Mouse (Mus musculus) CH12.LX (cell line): Measurements from ENCODE around the gene Setd2.

ENCODE experiments used
- CTCF ChIP-seq, 2 experiments: IDR thresholded peaks in 1 of 2; conservative IDR thresholded peaks in 1 of 2; 2 replicates each; pipeline ENCODE4 v1.5.1; 2011 to 2012; ENCODE audit warnings: low read depth in 2 of 2, low read length in 2 of 2, improper control_type of control experiment in 1 of 2, inconsistent platforms in 1 of 2, mild to moderate bottlenecking in 1 of 2, moderate library complexity in 1 of 2
- EP300 ChIP-seq: IDR thresholded peaks from 2 replicates; pipeline ENCODE4 v1.6.1; 2011; ENCODE audit warnings: low read length, improper control_type of control experiment
- ETS1 ChIP-seq: conservative IDR thresholded peaks from 2 replicates; pipeline ENCODE4 v1.6.1; 2012; ENCODE audit warnings: low read depth, mild to moderate bottlenecking, inconsistent platforms, low read length, improper control_type of control experiment, moderate library complexity
- GABPA ChIP-seq: IDR thresholded peaks from 2 replicates; pipeline ENCODE4 v1.6.1; 2012; ENCODE audit warnings: low read depth, low read length, improper control_type of control experiment, inconsistent platforms; ENCODE audit not compliant: insufficient replicate concordance
- MAX ChIP-seq: IDR thresholded peaks from 2 replicates; pipeline ENCODE4 v1.6.1; 2011; ENCODE audit warnings: low read length, improper control_type of control experiment
- MYC ChIP-seq: IDR thresholded peaks from 2 replicates; pipeline ENCODE4 v1.6.1; 2011; ENCODE audit warnings: low read depth, mild to moderate bottlenecking, improper control_type of control experiment, low read length
- NRF1 ChIP-seq: IDR thresholded peaks from 2 replicates; pipeline ENCODE4 v1.6.1; 2014; ENCODE audit warnings: low read depth, mild to moderate bottlenecking, inconsistent platforms, low read length, improper control_type of control experiment, moderate library complexity
- POLR2A ChIP-seq: IDR thresholded peaks from 2 replicates; pipeline ENCODE4 v1.6.1; 2011; ENCODE audit warnings: low read depth, mild to moderate bottlenecking, improper control_type of control experiment, low read length
- USF2 ChIP-seq: conservative IDR thresholded peaks from 2 replicates; pipeline ENCODE4 v1.6.1; 2011; ENCODE audit warnings: low read depth, low read length, improper control_type of control experiment
- ZC3H11A ChIP-seq: IDR thresholded peaks from 2 replicates; pipeline ENCODE4 v1.6.1; 2012; ENCODE audit warnings: low read depth, mild to moderate bottlenecking, inconsistent platforms, low read length, improper control_type of control experiment

- TF ChIP-seq MAX = no peak
- TF ChIP-seq MYC = no peak
- no peak for TF ChIP-seq EP300
- no peak for TF ChIP-seq GABPA
- TF ChIP-seq CTCF (conservative IDR thresholded peaks at IDR 0.05 in 1 of 2, IDR thresholded peaks at IDR 0.05 in 1 of 2; ENCODE audit: low read depth in 2 of 2, low read length in 2 of 2) = peak; percentile 29 to 57; a peak in 3 of 4 replicates
- no peak for TF ChIP-seq USF2
- no peak for TF ChIP-seq POLR2A
- TF ChIP-seq ZC3H11A = no peak
- TF ChIP-seq ETS1 = no peak
- TF ChIP-seq NRF1 = no peak
Observed at GRCm38 (mm10) chr9:110490913-110491312, 41.5 kb upstream of the Setd2 start.
